Mouse (Mus musculus) midbrain, embryonic 12.5 days (tissue): Measurements from ENCODE around the gene Iyd. TPM values are rescaled to one million over a fixed set of nuclear protein-coding genes. Genes with fewer than 3 reads are reported as not detected.

Experiments
- polyA plus RNA-seq: library from polyadenylated mRNA; unstranded; fragments of >200 nt; fragmentation: Nextera tagmentation; extraction: Ambion mirVana; gene quantifications from 2 replicates; pipeline ENCODE4 v1.2.1, GENCODE M21; 2016

Iyd gene
- polyA plus RNA-seq, 1 experiment from 2014 or later: 0.11 TPM

Other genes starting within 250 kb of the Iyd start
- 6.9 and 7.3 TPM in 2 replicates for gene Ppp1r14c, start 174.2 kb upstream of the Iyd start, polyA plus RNA-seq
- gene Plekhg1, start 200.1 kb downstream of the Iyd start, polyA plus RNA-seq: 19.7 and 20.1 TPM in 2 replicates